Mouse (Mus musculus) testis, adult 2 months (tissue): ENCODE results near the gene Supt7l. TPM values are rescaled to one million over a fixed set of nuclear protein-coding genes. Genes with fewer than 3 reads are reported as not detected.
"Not testable (repeated sequence)": the region's sequence is repeated elsewhere in the genome, so short reads cannot be mapped to it uniquely, and the experiment has no call there.

Experiments
- H3K27ac ChIP-seq: fragments of 200-500 bp; 2 replicates; pipeline ENCODE4 v1.5.1; 2012; ENCODE audit warnings: low read depth, low read length; ENCODE audit not compliant: control insufficient read depth, insufficient read depth
- H3K27me3 ChIP-seq: fragments of 200-500 bp; 2 replicates; pipeline ENCODE4 v1.6.1; 2012; ENCODE audit warnings: mild to moderate bottlenecking, low read length, moderate library complexity; ENCODE audit not compliant: control insufficient read depth, insufficient read depth
- H3K36me3 ChIP-seq: fragments of 200-500 bp; 2 replicates; pipeline ENCODE4 v1.6.1; 2012; ENCODE audit warnings: mild to moderate bottlenecking, low read length; ENCODE audit not compliant: control insufficient read depth, insufficient read depth
- H3K4me1 ChIP-seq: fragments of 200-500 bp; 2 replicates; pipeline ENCODE4 v1.6.1; 2012; ENCODE audit warnings: low read length; ENCODE audit not compliant: control insufficient read depth, insufficient read depth
- H3K4me3 ChIP-seq: fragments of 200-500 bp; 2 replicates; pipeline ENCODE4 v1.5.1; 2012; ENCODE audit warnings: low read depth, mild to moderate bottlenecking, low read length, moderate library complexity, mixed read lengths; ENCODE audit not compliant: control insufficient read depth
- CTCF ChIP-seq: fragments of 200-500 bp; IDR thresholded peaks from 2 replicates; pipeline ENCODE4 v1.5.1; 2012; ENCODE audit warnings: low read depth, mild to moderate bottlenecking, inconsistent platforms, low read length, moderate library complexity; ENCODE audit not compliant: control insufficient read depth, insufficient read depth, insufficient replicate concordance
- POLR2A ChIP-seq: fragments of 200-500 bp; IDR thresholded peaks from 2 replicates; pipeline ENCODE4 v1.6.1; 2012; ENCODE audit warnings: low read depth, mild to moderate bottlenecking, inconsistent platforms, low read length, moderate library complexity; ENCODE audit not compliant: control insufficient read depth
- polyA plus RNA-seq: library from polyadenylated mRNA; depleted of rRNA; stranded (reverse); fragments of >200 nt; gene quantifications from 2 replicates; pipeline ENCODE4 v1.2.3, GENCODE M21; 2012; rRNA removed

The Supt7l gene
- polyA plus RNA-seq = 5.9 and 6.4 TPM in 2 replicates

- not testable (repeated sequence) for H3K27me3 ChIP-seq, H3K36me3 ChIP-seq, H3K4me1 ChIP-seq
- Histone ChIP-seq H3K4me3 (peak within 1 kb of the TSS; percentile 96), H3K27ac (peak within 1 kb of the TSS; percentile 79)
These were observed at the start of gene Supt7l for GRCm38 (mm10) chr5:31527707-31528106. Gene Supt7l (minus strand): TSS chr5:31527807.

- TF ChIP-seq CTCF (no peak), POLR2A (no peak)
- Histone ChIP-seq H3K4me3 (no peak overlapping the region), H3K27me3 (no peaks in the 10 kb centered on the region)
These were observed 49.0 kb upstream of the Supt7l start for GRCm38 (mm10) chr5:31576539-31576975.

GRCm38 (mm10) chr5:31573722-31574121 is 46.1 kb upstream of the Supt7l start:
- H3K4me3 ChIP-seq = no peak overlapping the region
- no peak for TF ChIP-seq POLR2A
- no peak for TF ChIP-seq CTCF

More at GRCm38 (mm10) chr5:31576539-31576975, 49.0 kb upstream of the Supt7l start:
- Histone ChIP-seq H3K27ac (no peak overlapping the region), H3K4me1 (no peaks in the 10 kb centered on the region), H3K36me3 (no peaks in the 10 kb centered on the region)

GRCm38 (mm10) chr5:31571023-31571608 is 43.5 kb upstream of the Supt7l start:
- H3K36me3 ChIP-seq = no peaks in the 10 kb centered on the region
- H3K4me1 ChIP-seq = peaks cover 7% of the 10 kb centered on the region
- H3K27ac ChIP-seq = no peak overlapping the region; the same call in 1 of the 2 replicates
- H3K27me3 ChIP-seq = no peaks in the 10 kb centered on the region
- H3K4me3 ChIP-seq = no peak overlapping the region
- TF ChIP-seq CTCF (no peak), POLR2A (no peak)

More at GRCm38 (mm10) chr5:31573722-31574121, 46.1 kb upstream of the Supt7l start:
- Histone ChIP-seq H3K4me1 (peaks cover 7% of the 10 kb centered on the region), H3K36me3 (no peaks in the 10 kb centered on the region), H3K27ac (no peak overlapping the region), H3K27me3 (no peaks in the 10 kb centered on the region)

- Histone ChIP-seq H3K4me1 (peaks cover 7% of the 10 kb centered on the region), H3K4me3 (no peak overlapping the region), H3K27me3 (no peaks in the 10 kb centered on the region), H3K27ac (no peak overlapping the region), H3K36me3 (no peaks in the 10 kb centered on the region)
- TF ChIP-seq CTCF = no peak
- no peak for TF ChIP-seq POLR2A
These were observed 40.5 kb upstream of the Supt7l start for GRCm38 (mm10) chr5:31567951-31568657.

GRCm38 (mm10) chr5:31566457-31566856 is 38.9 kb upstream of the Supt7l start:
- H3K4me3 ChIP-seq = no peak overlapping the region
- H3K27me3 ChIP-seq = no peaks in the 10 kb centered on the region
- H3K36me3 ChIP-seq = no peaks in the 10 kb centered on the region
- no peak overlapping the region for H3K27ac ChIP-seq
- H3K4me1 ChIP-seq = peaks cover 7% of the 10 kb centered on the region
- TF ChIP-seq POLR2A (no peak), CTCF (no peak)

- H3K4me3 ChIP-seq = no peak overlapping the region
- TF ChIP-seq CTCF (no peak), POLR2A (no peak)
- H3K27me3 ChIP-seq = no peaks in the 10 kb centered on the region
- no peak overlapping the region for H3K27ac ChIP-seq
- peaks cover 5% of the 10 kb centered on the region for H3K4me1 ChIP-seq
- H3K36me3 ChIP-seq = no peaks in the 10 kb centered on the region
These were observed 38.4 kb upstream of the Supt7l start for GRCm38 (mm10) chr5:31566026-31566425.
